Comparison of ENCODE assay signal across 16 mouse cellular contexts in the genomic region with DNA sequence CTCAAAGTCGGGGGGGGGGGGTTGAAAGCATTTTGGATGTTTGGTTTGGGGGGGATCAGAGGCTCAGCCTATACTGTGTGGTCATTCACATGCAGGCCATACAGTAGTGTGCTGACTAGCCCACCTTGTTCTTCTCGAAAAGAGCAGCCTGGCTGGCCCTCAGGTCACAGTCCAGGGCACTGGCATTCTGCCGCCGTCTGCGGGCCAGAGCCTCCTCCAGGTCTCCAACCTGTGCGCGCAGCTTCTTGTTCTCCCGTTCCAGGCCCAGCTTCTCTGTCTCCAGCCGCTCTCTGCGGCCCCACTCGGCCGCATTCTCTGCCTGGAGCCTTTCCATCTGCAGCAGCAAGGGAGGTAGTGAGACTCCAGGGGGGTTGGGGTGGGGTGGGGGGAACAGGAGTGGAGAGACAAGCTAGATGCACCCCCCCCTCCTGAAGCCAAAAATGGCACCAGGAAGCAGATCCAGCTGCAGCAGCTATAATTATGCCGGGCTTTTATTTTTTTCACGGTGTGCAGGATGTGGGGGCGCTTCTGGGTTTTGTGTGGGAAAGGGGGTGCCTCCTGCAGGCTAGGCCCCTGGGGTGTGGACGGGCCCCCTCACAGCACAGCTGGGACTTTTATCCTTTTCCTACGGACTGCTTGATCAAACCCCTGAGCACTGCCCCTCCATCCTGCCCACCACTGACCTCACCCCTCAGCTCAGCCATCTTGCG. TPM values are rescaled to one million over a fixed set of nuclear protein-coding genes. Genes with fewer than 3 reads are reported as not detected.
DNase-seq lines count a peak whose midpoint lies in the region; ATAC-seq lines count a peak whose summit lies in the region.
"Had no signal": no experiment of that assay in that cellular context is flagged by ENCODE, and none has a peak within 500 bp of the region (broad histone marks: within the 10 kb centered on the region; RNA-seq: fewer than 3 reads in every experiment).

No protein-coding gene starts in this region.

- H3K9ac ChIP-seq in heart, embryonic 11.5 days (ENCODE audit: low read depth, low read length), result no peak overlapping the region
- 0 out of 2 replicates have a peak overlapping the region, but pooled peaks have one; percentile 8 for H3K9ac ChIP-seq in limb, embryonic 12.5 days (replicated peaks)
- H3K9ac ChIP-seq: liver, embryonic 12.5 days; neural tube, embryonic 15.5 days had no signal

- peaks cover 25% of the 10 kb centered on the region for H3K4me1 ChIP-seq in heart, embryonic 11.5 days (ENCODE audit: control insufficient read depth, insufficient read depth, low read length)
- peaks cover 42% of the 10 kb centered on the region for H3K4me1 ChIP-seq in limb, embryonic 12.5 days (replicated peaks)

- peaks cover 4% of the 10 kb centered on the region; the same call in 1 of the 2 replicates for H3K27me3 ChIP-seq in heart, embryonic 11.5 days (ENCODE audit: control insufficient read depth, insufficient read depth, low read length)
- peaks cover 2% of the 10 kb centered on the region for H3K27me3 ChIP-seq in limb, embryonic 12.5 days

- no peak for ATAC-seq in heart, embryonic 11.5 days (replicated peaks; ENCODE audit: insufficient number of reproducible peaks, low FRiP score, low TSS enrichment)
- no peak for ATAC-seq in limb, embryonic 12.5 days (ENCODE audit: insufficient number of reproducible peaks, insufficient read depth, low FRiP score, low TSS enrichment, low read depth)
- ATAC-seq: intestine, postnatal 0 days had no signal

- H3K4me2 ChIP-seq in heart, embryonic 11.5 days, result no peak overlapping the region
- no peak overlapping the region for H3K4me2 ChIP-seq in limb, embryonic 12.5 days
- H3K4me2 ChIP-seq: liver, embryonic 12.5 days; neural tube, embryonic 15.5 days had no signal

- no peak overlapping the region for H3K27ac ChIP-seq in heart, embryonic 11.5 days (ENCODE audit: low read depth, low read length)
- H3K27ac ChIP-seq in limb, embryonic 12.5 days, result peak overlapping the region; percentile 29; the same call in 1 of the 2 replicates
- H3K27ac ChIP-seq: liver, embryonic 12.5 days; neural tube, embryonic 15.5 days had no signal

- WGBS in heart, embryonic 11.5 days (ENCODE audit: insufficient replicate concordance), result 83% methylated on average over 18 of the region's 18 CpGs
- 81% methylated on average over 18 of the region's 18 CpGs for WGBS in limb, embryonic 12.5 days

- H3K9me3 ChIP-seq in heart, embryonic 11.5 days (replicated peaks; ENCODE audit: control insufficient read depth, low read length), result no peaks in the 10 kb centered on the region
- H3K9me3 ChIP-seq in limb, embryonic 12.5 days, result no peaks in the 10 kb centered on the region
- H3K9me3 ChIP-seq: G1E; liver, embryonic 12.5 days; neural tube, embryonic 15.5 days had no signal

- no peak overlapping the region for H3K4me3 ChIP-seq in heart, embryonic 11.5 days (ENCODE audit: low read depth, low read length)
- no peak overlapping the region for H3K4me3 ChIP-seq in limb, embryonic 12.5 days (replicated peaks)
- H3K4me3 ChIP-seq: liver, embryonic 12.5 days; neural tube, embryonic 15.5 days had no signal

- DNase-seq in heart, adult 8-10 months (ENCODE audit: low spot score), result peak; percentile 55
- DNase-seq in right cerebral cortex, adult 18-20 months, result peak; percentile 22
- DNase-seq in right cerebral cortex, postnatal 4 days, result no peak
- peak; percentile 80 for DNase-seq in kidney, adult 9 months
- no peak for DNase-seq in adrenal gland, postnatal 4 days (ENCODE audit: low spot score in 2 of 2)
- no peak for DNase-seq in B cell, adult 2 months
- DNase-seq: cerebellum, adult 11-12 months; embryo, embryonic 11 days; thymus, postnatal 4 days had no signal

- peaks cover 24% of the 10 kb centered on the region for H3K36me3 ChIP-seq in heart, embryonic 11.5 days (ENCODE audit: control insufficient read depth, insufficient read depth, low read length)
- peaks cover 93% of the 10 kb centered on the region for H3K36me3 ChIP-seq in limb, embryonic 12.5 days
- H3K36me3 ChIP-seq: neural tube, embryonic 15.5 days had no signal

RNA-seq across cellular contexts. Expression of a gene that starts 10.2 kb away (rescaled TPM):
- 1 to 10 TPM; 3.0 to 5.7 (median 4.4) TPM for total RNA-seq in heart, adult 8-10 months (2022)
- polyA plus RNA-seq in heart, embryonic 11.5 days (2014; fragmentation: Nextera tagmentation; extraction: Ambion mirVana), result 22.8 and 24.8 TPM in 2 replicates
- 48.5 and 52.6 TPM in 2 replicates for polyA plus RNA-seq in limb, embryonic 12.5 days (2016; fragmentation: Nextera tagmentation; extraction: Ambion mirVana)
- 10 to 100 TPM; 13.3 to 14.0 TPM for total RNA-seq in adrenal gland, postnatal 4 days (2021)

RNA-seq across cellular contexts. Expression of a gene that starts 15.7 kb away (rescaled TPM):
- under 1 TPM in 1 of 4 experiments, not detected in 3; 0.57 TPM for total RNA-seq in heart, adult 8-10 months (2022)
- polyA plus RNA-seq in heart, embryonic 11.5 days (2014; fragmentation: Nextera tagmentation; extraction: Ambion mirVana), result 0.10 and 0.47 TPM in 2 replicates
- 0.23 TPM in 1 of 2 replicates, not detected in the other for polyA plus RNA-seq in limb, embryonic 12.5 days (2016; fragmentation: Nextera tagmentation; extraction: Ambion mirVana)
- total RNA-seq in adrenal gland, postnatal 4 days (2021), result under 1 TPM; 0.28 to 0.42 TPM
- total RNA-seq: hematopoietic stem cell, adult 5-6 weeks had no signal

RNA-seq across cellular contexts. Expression of a gene that starts 31.6 kb away (rescaled TPM):
- total RNA-seq in heart, adult 8-10 months (2022), result 10 to 100 TPM in 3 of 4 experiments, 1 to 10 TPM in 1; 9.2 to 15.2 (median 14.8) TPM
- 46.2 and 57.7 TPM in 2 replicates for polyA plus RNA-seq in heart, embryonic 11.5 days (2014; fragmentation: Nextera tagmentation; extraction: Ambion mirVana)
- polyA plus RNA-seq in limb, embryonic 12.5 days (2016; fragmentation: Nextera tagmentation; extraction: Ambion mirVana), result 18.9 and 20.0 TPM in 2 replicates
- 10 to 100 TPM; 21.5 to 24.9 TPM for total RNA-seq in adrenal gland, postnatal 4 days (2021)

RNA-seq across cellular contexts. Expression of a gene that starts 50.5 kb away (rescaled TPM):
- 10 to 100 TPM; 65.4 to 71.4 (median 68.7) TPM for total RNA-seq in heart, adult 8-10 months (2022)
- polyA plus RNA-seq in heart, embryonic 11.5 days (2014; fragmentation: Nextera tagmentation; extraction: Ambion mirVana), result 141 and 143 TPM in 2 replicates
- 161 and 173 TPM in 2 replicates for polyA plus RNA-seq in limb, embryonic 12.5 days (2016; fragmentation: Nextera tagmentation; extraction: Ambion mirVana)
- total RNA-seq in adrenal gland, postnatal 4 days (2021), result 10 to 100 TPM; 61.4 to 65.6 TPM

Comparison
In these comparisons a context has a peak if more than half of its experiments do, and no peak if none do; other contexts are left out.
1. DNase-seq: peak in heart, adult 8-10 months (single experiment), right cerebral cortex, adult 18-20 months (single experiment) and kidney, adult 9 months (single experiment); none in right cerebral cortex, postnatal 4 days (single experiment), adrenal gland, postnatal 4 days (0 of 2) and B cell, adult 2 months (0 of 2).